Mouse (Mus musculus): ENCODE measurements at regions not wholly inside any gene's neighbourhood (a gene's known extent, or its start where the extent isn't known, plus 50 kb on each side); places are given as distances from the start of the nearest gene placed in this dataset.
"Not testable (repeated sequence)": the region's sequence is repeated elsewhere in the genome, so short reads cannot be mapped to it uniquely, and the experiment has no call there.

- H3K27me3 ChIP-seq (ENCODE audit: insufficient read depth, low read length) = no peaks in the 10 kb centered on the region
- WGBS = 39% methylated on average over 4 of the region's 4 CpGs
- no peak overlapping the region for H3K27ac ChIP-seq (ENCODE audit: low read length)
- H3K9ac ChIP-seq (replicated peaks; ENCODE audit: low read length) = no peak overlapping the region
- peaks cover 21% of the 10 kb centered on the region for H3K4me1 ChIP-seq (ENCODE audit: insufficient read depth, low read length)
- no peak overlapping the region for H3K4me3 ChIP-seq (ENCODE audit: low read length)
- no peak overlapping the region for H3K4me2 ChIP-seq (replicated peaks; ENCODE audit: low read depth, low read length)
- ATAC-seq (ENCODE audit: low FRiP score, low TSS enrichment) = no peak
- no peaks in the 10 kb centered on the region for H3K36me3 ChIP-seq (ENCODE audit: insufficient read depth, low read length)
- H3K9me3 ChIP-seq (ENCODE audit: low read length) = no peaks in the 10 kb centered on the region
These were observed 59.0 kb upstream of the Kbtbd8 start for GRCm38 (mm10) chr6:95058017-95058416.

DNA sequence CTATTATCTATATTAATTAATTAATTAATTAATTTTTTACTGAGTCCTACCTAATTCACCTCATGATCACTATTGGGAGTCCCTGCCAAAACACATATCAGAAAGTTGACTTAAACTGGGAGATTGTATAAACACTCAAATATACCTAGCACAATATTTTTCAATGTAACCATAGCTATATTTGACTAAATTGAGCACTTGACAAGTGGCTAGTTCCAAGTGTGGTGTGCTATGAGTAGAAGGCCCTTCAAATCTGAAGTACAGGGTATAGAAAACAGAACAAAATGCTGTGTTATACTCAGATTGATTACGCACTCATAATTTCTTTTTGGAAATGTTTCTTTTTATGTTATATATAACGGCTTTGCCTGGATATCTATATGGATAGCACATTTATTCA is 60.8 kb upstream of the Kbtbd8 start:
- no peak for ATAC-seq (ENCODE audit: low FRiP score, low TSS enrichment)
- no peak overlapping the region for H3K9ac ChIP-seq (replicated peaks; ENCODE audit: low read length)
- no peaks in the 10 kb centered on the region for H3K36me3 ChIP-seq (ENCODE audit: insufficient read depth, low read length)
- 98% methylated on average over 2 of the region's 2 CpGs for WGBS
- H3K4me2 ChIP-seq (replicated peaks; ENCODE audit: low read depth, low read length) = no peak overlapping the region
- no peak overlapping the region for H3K4me3 ChIP-seq (ENCODE audit: low read length)
- H3K27me3 ChIP-seq (ENCODE audit: insufficient read depth, low read length) = no peaks in the 10 kb centered on the region
- H3K4me1 ChIP-seq (ENCODE audit: insufficient read depth, low read length) = peaks cover 21% of the 10 kb centered on the region
- H3K9me3 ChIP-seq (ENCODE audit: low read length) = no peaks in the 10 kb centered on the region
- H3K27ac ChIP-seq (ENCODE audit: low read length) = no peak overlapping the region

GRCm38 (mm10) chr6:95053717-95054382 is 63.2 kb upstream of the Kbtbd8 start:
- Histone ChIP-seq H3K4me2 (replicated peaks; ENCODE audit: low read depth, low read length) (no peak overlapping the region), H3K9ac (replicated peaks; ENCODE audit: low read length) (no peak overlapping the region), H3K4me1 (ENCODE audit: insufficient read depth, low read length) (peaks cover 21% of the 10 kb centered on the region), H3K36me3 (ENCODE audit: insufficient read depth, low read length) (no peaks in the 10 kb centered on the region), H3K9me3 (ENCODE audit: low read length) (no peaks in the 10 kb centered on the region), H3K27ac (ENCODE audit: low read length) (no peak overlapping the region), H3K4me3 (ENCODE audit: low read length) (no peak overlapping the region), H3K27me3 (ENCODE audit: insufficient read depth, low read length) (no peaks in the 10 kb centered on the region)
- 15% methylated on average over 9 of the region's 9 CpGs for WGBS
- peak; percentile 35; the same call in 1 of the 2 replicates for ATAC-seq (ENCODE audit: low FRiP score, low TSS enrichment)

- WGBS = 15% methylated on average over 6 of the region's 10 CpGs
- H3K4me2 ChIP-seq (replicated peaks; ENCODE audit: low read depth, low read length); H3K27ac ChIP-seq (ENCODE audit: low read length); H3K27me3 ChIP-seq (ENCODE audit: insufficient read depth, low read length); H3K9ac ChIP-seq (replicated peaks; ENCODE audit: low read length); H3K4me3 ChIP-seq (ENCODE audit: low read length); H3K36me3 ChIP-seq (ENCODE audit: insufficient read depth, low read length); H3K4me1 ChIP-seq (ENCODE audit: insufficient read depth, low read length); H3K9me3 ChIP-seq (ENCODE audit: low read length); ATAC-seq (ENCODE audit: low FRiP score, low TSS enrichment): not testable (repeated sequence)
These were observed 75.7 kb upstream of the Kbtbd8 start for GRCm38 (mm10) chr6:95041351-95041750.

DNA sequence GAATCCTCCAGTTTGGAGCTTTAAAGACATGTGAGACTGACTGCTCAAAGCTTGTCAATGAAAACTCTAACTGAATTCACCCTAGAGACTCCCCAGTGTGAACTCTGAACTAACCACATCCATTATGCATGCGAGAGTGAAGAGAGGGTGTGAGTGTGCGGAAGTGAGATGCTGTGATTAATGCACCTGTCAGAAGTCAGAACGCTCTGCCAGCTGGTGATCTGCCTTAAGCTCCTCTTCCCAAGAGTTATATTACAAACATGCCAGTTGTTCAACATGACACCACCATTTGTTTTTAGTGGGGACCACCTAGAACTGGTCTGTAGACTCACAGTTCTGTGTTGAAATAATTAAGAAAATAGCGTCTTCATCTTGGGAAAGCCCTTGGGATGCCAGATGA is 92.8 kb upstream of the Kbtbd8 start:
- no peaks in the 10 kb centered on the region for H3K27me3 ChIP-seq (ENCODE audit: insufficient read depth, low read length)
- H3K9me3 ChIP-seq (ENCODE audit: low read length) = no peaks in the 10 kb centered on the region
- H3K4me3 ChIP-seq (ENCODE audit: low read length) = no peak overlapping the region
- H3K4me2 ChIP-seq (replicated peaks; ENCODE audit: low read depth, low read length) = no peak overlapping the region
- ATAC-seq (ENCODE audit: low FRiP score, low TSS enrichment) = no peak; the same call in 1 of the 2 replicates
- H3K36me3 ChIP-seq (ENCODE audit: insufficient read depth, low read length) = no peaks in the 10 kb centered on the region
- H3K9ac ChIP-seq (replicated peaks; ENCODE audit: low read length) = no peak overlapping the region
- WGBS = 12% methylated on average over 4 of the region's 4 CpGs
- no peaks in the 10 kb centered on the region for H3K4me1 ChIP-seq (ENCODE audit: insufficient read depth, low read length)
- no peak overlapping the region for H3K27ac ChIP-seq (ENCODE audit: low read length)

- 29% methylated on average over 7 of the region's 7 CpGs for WGBS
- H3K4me3 ChIP-seq (ENCODE audit: low read length) = no peak overlapping the region
- H3K4me2 ChIP-seq (replicated peaks; ENCODE audit: low read depth, low read length) = no peak overlapping the region
- no peaks in the 10 kb centered on the region for H3K27me3 ChIP-seq (ENCODE audit: insufficient read depth, low read length)
- H3K27ac ChIP-seq (ENCODE audit: low read length) = no peak overlapping the region
- H3K4me1 ChIP-seq (ENCODE audit: insufficient read depth, low read length) = no peaks in the 10 kb centered on the region
- no peak for ATAC-seq (ENCODE audit: low FRiP score, low TSS enrichment)
- H3K9me3 ChIP-seq (ENCODE audit: low read length) = no peaks in the 10 kb centered on the region
- no peak overlapping the region for H3K9ac ChIP-seq (replicated peaks; ENCODE audit: low read length)
- H3K36me3 ChIP-seq (ENCODE audit: insufficient read depth, low read length) = no peaks in the 10 kb centered on the region
These were observed 95.3 kb upstream of the Kbtbd8 start for GRCm38 (mm10) chr6:95021724-95022123.

- Histone ChIP-seq H3K4me3 (ENCODE audit: low read length) (no peak overlapping the region), H3K4me1 (ENCODE audit: insufficient read depth, low read length) (no peaks in the 10 kb centered on the region), H3K4me2 (replicated peaks; ENCODE audit: low read depth, low read length) (no peak overlapping the region), H3K36me3 (ENCODE audit: insufficient read depth, low read length) (no peaks in the 10 kb centered on the region), H3K9ac (replicated peaks; ENCODE audit: low read length) (no peak overlapping the region), H3K27me3 (ENCODE audit: insufficient read depth, low read length) (no peaks in the 10 kb centered on the region), H3K9me3 (ENCODE audit: low read length) (no peaks in the 10 kb centered on the region), H3K27ac (ENCODE audit: low read length) (no peak overlapping the region)
- WGBS = 42% methylated on average over 4 of the region's 4 CpGs
- ATAC-seq (ENCODE audit: low FRiP score, low TSS enrichment) = no peak
These were observed 99.1 kb upstream of the Kbtbd8 start for GRCm38 (mm10) chr6:95017911-95018310.

- no peak overlapping the region for H3K4me2 ChIP-seq (replicated peaks; ENCODE audit: low read depth, low read length)
- H3K27ac ChIP-seq (ENCODE audit: low read length) = no peak overlapping the region
- ATAC-seq (ENCODE audit: low FRiP score, low TSS enrichment) = no peak
- no peaks in the 10 kb centered on the region for H3K4me1 ChIP-seq (ENCODE audit: insufficient read depth, low read length)
- no peak overlapping the region for H3K4me3 ChIP-seq (ENCODE audit: low read length)
- H3K27me3 ChIP-seq (ENCODE audit: insufficient read depth, low read length) = no peaks in the 10 kb centered on the region
- H3K9me3 ChIP-seq (ENCODE audit: low read length) = no peaks in the 10 kb centered on the region
- 36% methylated on average over 3 of the region's 3 CpGs for WGBS
- H3K36me3 ChIP-seq (ENCODE audit: insufficient read depth, low read length) = no peaks in the 10 kb centered on the region
- H3K9ac ChIP-seq (replicated peaks; ENCODE audit: low read length) = no peak overlapping the region
These were observed 99.6 kb upstream of the Kbtbd8 start for GRCm38 (mm10) chr6:95017484-95017883.

DNA sequence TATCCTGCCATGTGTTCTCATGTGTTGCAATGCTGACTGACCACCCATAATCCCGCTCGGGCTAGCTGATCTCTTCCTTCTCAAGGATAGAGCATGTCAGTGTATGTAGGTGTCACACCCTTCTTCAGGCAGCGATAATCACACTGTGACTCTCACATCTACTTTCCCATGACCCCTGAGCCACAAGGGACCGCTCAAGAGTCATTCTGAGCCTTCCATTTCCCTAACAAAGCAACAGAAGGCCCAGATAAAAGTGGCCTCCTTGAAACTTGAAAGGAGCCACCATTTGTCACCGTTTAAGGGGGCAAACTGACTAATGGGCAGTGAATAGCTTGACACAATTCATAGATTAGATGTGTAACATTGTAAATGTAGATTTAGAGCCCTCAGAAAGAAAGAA is 103.9 kb upstream of the Kbtbd8 start:
- Histone ChIP-seq H3K4me1 (ENCODE audit: insufficient read depth, low read length) (no peaks in the 10 kb centered on the region), H3K4me2 (replicated peaks; ENCODE audit: low read depth, low read length) (no peak overlapping the region), H3K27me3 (ENCODE audit: insufficient read depth, low read length) (no peaks in the 10 kb centered on the region), H3K36me3 (ENCODE audit: insufficient read depth, low read length) (no peaks in the 10 kb centered on the region), H3K27ac (ENCODE audit: low read length) (no peak overlapping the region), H3K4me3 (ENCODE audit: low read length) (no peak overlapping the region), H3K9me3 (ENCODE audit: low read length) (no peaks in the 10 kb centered on the region), H3K9ac (replicated peaks; ENCODE audit: low read length) (no peak overlapping the region)
- 34% methylated on average over 5 of the region's 5 CpGs for WGBS
- ATAC-seq (ENCODE audit: low FRiP score, low TSS enrichment) = no peak

DNA sequence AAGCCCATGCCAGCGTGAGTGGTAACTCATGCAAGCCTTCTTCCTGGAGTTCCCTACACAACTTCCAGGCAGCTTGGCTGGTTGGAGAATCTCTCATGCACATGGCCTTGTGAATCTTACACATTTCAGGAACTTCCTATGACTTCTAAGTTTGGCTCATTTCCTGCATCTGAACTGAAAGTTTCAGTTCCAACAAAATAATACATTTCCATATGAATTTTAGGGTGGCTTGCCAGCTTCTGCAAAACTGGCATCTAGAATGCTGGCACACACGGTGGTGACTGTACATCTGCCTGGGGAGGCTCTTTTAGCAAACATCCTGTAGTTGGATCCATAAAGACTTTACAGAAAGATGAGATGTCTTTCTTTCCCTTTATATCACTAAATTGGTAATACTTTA is 110.6 kb upstream of the Kbtbd8 start:
- Histone ChIP-seq H3K9ac (replicated peaks; ENCODE audit: low read length) (no peak overlapping the region), H3K4me2 (replicated peaks; ENCODE audit: low read depth, low read length) (no peak overlapping the region), H3K9me3 (ENCODE audit: low read length) (no peaks in the 10 kb centered on the region), H3K4me1 (ENCODE audit: insufficient read depth, low read length) (no peaks in the 10 kb centered on the region), H3K27ac (ENCODE audit: low read length) (no peak overlapping the region), H3K36me3 (ENCODE audit: insufficient read depth, low read length) (no peaks in the 10 kb centered on the region), H3K27me3 (ENCODE audit: insufficient read depth, low read length) (no peaks in the 10 kb centered on the region), H3K4me3 (ENCODE audit: low read length) (no peak overlapping the region)
- 81% methylated on average over 2 of the region's 2 CpGs for WGBS
- ATAC-seq (ENCODE audit: low FRiP score, low TSS enrichment) = no peak
